Mouse (Mus musculus) G1E (cell line): ENCODE data around the gene Phox2a.

Experiments
- CTCF ChIP-seq: IDR thresholded peaks from 2 replicates; pipeline ENCODE4 v1.5.1; 2012; ENCODE audit warnings: low read depth, low read length, inconsistent platforms, mixed read lengths
- GATA1 ChIP-seq: IDR thresholded peaks from 2 replicates; pipeline ENCODE4 v1.6.1; 2012; ENCODE audit warnings: borderline replicate concordance, low read length, inconsistent platforms, mixed read lengths
- TAL1 ChIP-seq: conservative IDR thresholded peaks from 2 replicates; pipeline ENCODE4 v1.6.1; 2012; ENCODE audit warnings: low read depth, low read length, inconsistent platforms, mixed read lengths

DNA sequence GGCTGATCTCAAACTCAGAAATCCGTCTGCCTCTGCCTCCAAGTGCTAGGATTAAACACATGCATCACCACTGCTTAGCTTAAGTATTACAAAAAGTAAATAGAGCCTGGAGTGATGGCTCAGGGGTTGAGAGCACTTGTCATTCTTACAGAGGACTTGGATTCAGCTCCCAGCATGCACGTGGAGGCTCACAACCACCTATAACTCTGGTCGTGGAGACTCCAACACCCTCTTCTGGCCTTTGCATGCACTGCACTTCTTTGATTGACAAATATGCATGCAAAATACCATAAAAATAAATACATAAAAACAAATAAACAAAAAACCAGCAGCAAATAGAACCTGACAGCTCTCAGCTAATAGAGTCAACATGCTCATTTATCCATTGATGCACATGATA is 44.2 kb downstream of the Phox2a start:
- TF ChIP-seq TAL1 (no peak), CTCF (no peak), GATA1 (no peak)
